Mouse (Mus musculus) liver, postnatal 0 days (tissue): ENCODE measurements around the gene Adtrp.

Experiments used
- CTCF ChIP-seq: sonication (generic); IDR thresholded peaks from 2 replicates; pipeline ENCODE4 v1.5.1; 2016; ENCODE audit warnings: antibody characterized with exemption, low read depth
- EP300 ChIP-seq: IDR thresholded peaks from 2 replicates; pipeline ENCODE4 v1.6.1; 2016; ENCODE audit warnings: antibody characterized with exemption, low read depth, mild to moderate bottlenecking

GRCm38 (mm10) chr13:41892016-41892415 is 44.5 kb upstream of the Adtrp start:
- TF ChIP-seq EP300: no peak
- TF ChIP-seq CTCF: no peak
